Mouse (Mus musculus): ENCODE measurements at regions not wholly inside any gene's neighbourhood (a gene's known extent, or its start where the extent isn't known, plus 50 kb on each side); places are given as distances from the start of the nearest gene placed in this dataset.

GRCm38 (mm10) chr10:21483373-21483772 lies 106.3 kb downstream of the Aldh8a1 start:
- TF ChIP-seq CTCF (IDR thresholded peaks at IDR 0.05; ENCODE audit: insufficient read depth, low read length) (no peak), POLR2A (IDR thresholded peaks at IDR 0.05; ENCODE audit: borderline replicate concordance, extremely low read depth, low read depth, low read length) (no peak)

Measured in lung, adult 2 months (tissue).